1 mouse cellular context compared by ENCODE assay signal in genomic region chr2:69861485-69862091, GRCm38 (mm10).
A peak's percentile ranks its signal among the peaks of the same experiment; 100 is the strongest.
TF ChIP-seq lines count a peak whose summit lies in the region.

Gene Ssb, plus strand, starts transcription at chr2:69861562.

TF ChIP-seq in CH12.LX, 34 proteins besides CTCF, POLR2A, EP300 and RAD21 (continued from another document):
- no peak for TF ChIP-seq SMC3 (IDR thresholded peaks at IDR 0.05; ENCODE audit: low read depth, low read length)
- TF ChIP-seq SIN3A (IDR thresholded peaks at IDR 0.05; ENCODE audit: low read length): peak; percentile 61; the same call in 1 of the 2 replicates
- no peak for TF ChIP-seq ZNF384 (IDR thresholded peaks at IDR 0.05; ENCODE audit: low read depth, low read length)
- TF ChIP-seq RCOR1 (conservative IDR thresholded peaks at IDR 0.05; ENCODE audit: low read depth, low read length): no peak
- no peak for TF ChIP-seq ZC3H11A (IDR thresholded peaks at IDR 0.05; ENCODE audit: low read depth, low read length)
- peak; percentile 97 for TF ChIP-seq NELFE (IDR thresholded peaks at IDR 0.05; ENCODE audit: low read depth, low read length)
- no peak for TF ChIP-seq CHD2 (IDR thresholded peaks at IDR 0.05; ENCODE audit: low read length)
